Comparison of ENCODE assay signal across 10 mouse cellular contexts in the genomic region with DNA sequence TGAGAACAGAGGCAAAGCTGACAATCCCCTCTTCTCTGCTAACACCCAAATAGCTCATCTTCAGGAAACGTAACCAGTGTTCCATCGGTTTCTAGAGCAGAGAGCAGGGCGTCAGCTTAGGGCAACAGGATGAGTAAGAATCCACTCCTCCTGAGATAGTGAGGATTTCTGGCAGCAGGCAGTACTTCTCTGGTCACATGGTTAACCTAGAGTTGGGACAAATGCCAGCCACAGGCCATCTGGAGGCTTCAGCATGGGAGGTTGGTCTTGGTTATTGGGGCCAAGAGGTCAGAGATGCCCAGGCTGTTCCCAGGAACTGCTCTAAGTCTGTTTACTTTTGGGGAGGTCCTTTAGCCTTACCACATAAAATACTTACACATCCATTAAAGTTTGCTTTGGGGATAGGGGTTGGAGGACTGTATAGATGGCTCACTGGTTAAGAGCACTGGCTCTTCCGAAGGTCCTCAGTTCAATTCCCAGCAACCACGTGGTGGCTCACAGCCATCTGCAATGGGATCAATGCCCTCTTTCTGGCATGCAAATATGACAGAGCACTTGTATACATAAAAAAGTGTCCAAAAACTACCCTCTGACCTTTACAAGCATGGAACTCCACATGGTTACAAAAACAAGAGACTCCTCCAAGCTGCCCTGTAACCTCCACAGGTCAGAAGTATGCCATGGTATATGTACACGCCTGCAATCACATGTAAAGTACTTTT. TPM values are rescaled to one million over a fixed set of nuclear protein-coding genes. Genes with fewer than 3 reads are reported as not detected.
A peak's percentile ranks its signal among the peaks of the same experiment; 100 is the strongest.
DNase-seq lines count a peak whose midpoint lies in the region; ATAC-seq lines count a peak whose summit lies in the region.
"Had no signal": no experiment of that assay in that cellular context is flagged by ENCODE, and none has a peak within 500 bp of the region (broad histone marks: within the 10 kb centered on the region; RNA-seq: fewer than 3 reads in every experiment).

No protein-coding gene starts in this region.

- peak; percentile 48 to 57 for DNase-seq in heart, adult 9 months (ENCODE audit: low spot score in 2 of 2)
- no peak for DNase-seq in heart, postnatal 25 days (ENCODE audit: low spot score)
- peak; percentile 95 for DNase-seq in adipocyte (ENCODE audit: low spot score)
- peak; percentile 68 to 69 for DNase-seq in kidney, postnatal 36 days
- DNase-seq in left cerebral cortex, postnatal 14 days (ENCODE audit: low spot score in 2 of 2): no peak
- DNase-seq in gastrocnemius, postnatal 10 days: no peak
- no peak for DNase-seq in layer of hippocampus, adult 18-20 months (ENCODE audit: low spot score in 2 of 2)
- DNase-seq: midbrain, embryonic 14.5 days had no signal

- intact Hi-C loops in heart, postnatal 25 days (cut with DNase I): no loop called here
- intact Hi-C loops in left cerebral cortex, postnatal 14 days (cut with DNase I): no loop called here

- 0 out of 2 replicates have a peak, but pooled peaks have one; percentile 35 for ATAC-seq in erythroid progenitor cell, adult 5-6 weeks (replicated peaks; ENCODE audit: low FRiP score, poor library complexity, severe bottlenecking)
- ATAC-seq: hindbrain, embryonic 16.5 days had no signal

RNA-seq across cellular contexts. Expression of a gene that starts 9.4 kb away (rescaled TPM):
- total RNA-seq in heart, postnatal 25 days (2021): 10 to 100 TPM; 49.3 to 57.9 TPM
- 71.3 and 72.8 TPM in 2 replicates for total RNA-seq in erythroid progenitor cell, adult 5-6 weeks (2015; ENCODE audit: low replicate concordance)
- 40.5 and 47.1 TPM in 2 replicates for total RNA-seq in erythroid progenitor cell, adult 5-6 weeks (2017; ENCODE audit: low replicate concordance)
- total RNA-seq in left cerebral cortex, postnatal 14 days (2021): 100 to 1,000 TPM; 165 to 173 TPM
- total RNA-seq in gastrocnemius, postnatal 10 days (2021): 10 to 100 TPM; 28.1 to 41.2 TPM
- total RNA-seq in layer of hippocampus, adult 18-20 months (2021): 100 to 1,000 TPM; 184 to 192 TPM

RNA-seq across cellular contexts. Expression of a gene that starts 32.4 kb away (rescaled TPM):
- 1 to 10 TPM; 1.2 to 1.5 TPM for total RNA-seq in heart, postnatal 25 days (2021)
- total RNA-seq in erythroid progenitor cell, adult 5-6 weeks (2015; ENCODE audit: low replicate concordance): 0.72 and 1.3 TPM in 2 replicates
- 0.39 TPM in 1 of 2 replicates, not detected in the other for total RNA-seq in erythroid progenitor cell, adult 5-6 weeks (2017; ENCODE audit: low replicate concordance)
- total RNA-seq in left cerebral cortex, postnatal 14 days (2021): 10 to 100 TPM; 84.5 to 84.9 TPM
- total RNA-seq in gastrocnemius, postnatal 10 days (2021): 1 to 10 TPM; 1.2 to 1.3 TPM
- total RNA-seq in layer of hippocampus, adult 18-20 months (2021): 10 to 100 TPM; 58.5 to 59.2 TPM

RNA-seq across cellular contexts. Expression of a gene that starts 46.4 kb away (rescaled TPM):
- 1 to 10 TPM; 5.8 to 6.6 TPM for total RNA-seq in heart, postnatal 25 days (2021)
- total RNA-seq in erythroid progenitor cell, adult 5-6 weeks (2015; ENCODE audit: low replicate concordance): 2.2 and 16.8 TPM in 2 replicates
- total RNA-seq in erythroid progenitor cell, adult 5-6 weeks (2017; ENCODE audit: low replicate concordance): 0.90 and 5.2 TPM in 2 replicates
- 10 to 100 TPM; 44.5 to 52.4 TPM for total RNA-seq in left cerebral cortex, postnatal 14 days (2021)
- 1 to 10 TPM; 4.9 to 6.3 TPM for total RNA-seq in gastrocnemius, postnatal 10 days (2021)
- total RNA-seq in layer of hippocampus, adult 18-20 months (2021): 10 to 100 TPM; 49.5 to 49.6 TPM

Comparison
In these comparisons a context has a peak if more than half of its experiments do, and no peak if none do; other contexts are left out.
1. DNase-seq: peak in heart, adult 9 months (2 of 2), adipocyte (single experiment) and kidney, postnatal 36 days (2 of 2); none in heart, postnatal 25 days (single experiment), left cerebral cortex, postnatal 14 days (0 of 2), gastrocnemius, postnatal 10 days (single experiment) and layer of hippocampus, adult 18-20 months (0 of 2).
2. RNA of a gene that starts 32.4 kb away (total RNA-seq): 84.5 to 84.9 TPM in left cerebral cortex, postnatal 14 days and 58.5 to 59.2 TPM in layer of hippocampus, adult 18-20 months; 1.2 to 1.5 TPM in heart, postnatal 25 days, 1.2 to 1.3 TPM in gastrocnemius, postnatal 10 days and 0.39 to 1.3 TPM in erythroid progenitor cell, adult 5-6 weeks; every median in the first group is over 10 times any median in the second.